In the genomic region with DNA sequence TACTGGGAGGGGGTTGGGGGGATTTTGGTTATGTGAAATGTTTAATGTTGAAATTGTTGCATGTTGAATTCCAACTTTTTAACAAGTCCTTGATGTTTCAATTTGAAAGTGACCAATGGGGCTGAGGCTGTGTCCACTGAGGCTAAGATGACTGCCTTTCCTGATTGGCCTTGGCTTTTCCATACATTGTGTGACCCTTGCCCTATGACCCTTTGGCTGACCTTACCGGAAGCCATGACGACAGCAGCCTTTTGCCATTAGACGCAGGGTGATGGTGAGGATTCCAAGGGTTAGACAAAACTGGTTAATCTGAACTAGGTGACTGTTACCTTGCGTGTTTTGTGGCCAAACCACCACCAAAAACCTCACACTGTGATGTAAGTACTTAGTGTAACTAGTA, we compare ENCODE assay signal across 8 mouse cellular contexts. TPM values are rescaled to one million over a fixed set of nuclear protein-coding genes. Genes with fewer than 3 reads are reported as not detected.
A peak's percentile ranks its signal among the peaks of the same experiment; 100 is the strongest.
DNase-seq lines count a peak whose midpoint lies in the region; ATAC-seq and TF ChIP-seq lines count a peak whose summit lies in the region.

No protein-coding gene starts in this region.

- H3K27me3 ChIP-seq in heart, embryonic 15.5 days: no peaks in the 10 kb centered on the region
- no peaks in the 10 kb centered on the region; the same call in 1 of the 2 replicates for H3K27me3 ChIP-seq in liver, embryonic 14.5 days (ENCODE audit: control insufficient read depth, insufficient read depth, low read length)

- no peak for ATAC-seq in heart, embryonic 15.5 days (replicated peaks; ENCODE audit: insufficient number of reproducible peaks, insufficient read depth, low FRiP score, low read depth)
- ATAC-seq in liver, embryonic 14.5 days (ENCODE audit: insufficient read depth): no peak

- peak overlapping the region; percentile 100 for H3K4me3 ChIP-seq in left cerebral cortex, adult 2 months
- peak overlapping the region; percentile 37 for H3K4me3 ChIP-seq in brown adipose tissue, adult 24 weeks (ENCODE audit: insufficient read depth, low read depth, low read length)
- H3K4me3 ChIP-seq in heart, embryonic 15.5 days: peak overlapping the region; percentile 100
- H3K4me3 ChIP-seq in liver, embryonic 14.5 days (ENCODE audit: insufficient read depth in 1 of 2, low read depth in 2 of 2, low read length in 2 of 2): peak overlapping the region; percentile 34 to 97

- peak overlapping the region; percentile 90 for H3K4me2 ChIP-seq in heart, embryonic 15.5 days
- H3K4me2 ChIP-seq in liver, embryonic 14.5 days (ENCODE audit: low read depth): peak overlapping the region; percentile 89

- intact Hi-C loops in left cerebral cortex, adult 2 months (cut with DNase I): no loop called here
- intact Hi-C loops in left cerebral cortex, postnatal 10 days (cut with DNase I): no loop called here
- intact Hi-C loops in left cerebral cortex, postnatal 4 days (cut with DNase I): loop anchor here (10.0 kb wide), 1 partner anchor 472 kb away; no protein-coding TSS in a partner anchor

- peak overlapping the region; percentile 100 for H3K9ac ChIP-seq in heart, embryonic 15.5 days
- H3K9ac ChIP-seq in liver, embryonic 14.5 days (replicated peaks): peak overlapping the region; percentile 100

- 51% methylated on average over 4 of the region's 4 CpGs for WGBS in heart, embryonic 15.5 days
- 45% methylated on average over 4 of the region's 4 CpGs for WGBS in liver, embryonic 14.5 days (ENCODE audit: insufficient replicate concordance)

- no peak for DNase-seq in left cerebral cortex, adult 2 months (ENCODE audit: extremely low spot score in 1 of 2, low spot score in 2 of 2)
- no peak for DNase-seq in left cerebral cortex, postnatal 10 days (ENCODE audit: extremely low spot score in 1 of 2, low spot score in 2 of 2)
- DNase-seq in liver, embryonic 14.5 days (ENCODE audit: low read depth in 3 of 3, low spot score in 3 of 3): no peak
- DNase-seq in frontal cortex, postnatal 10 days (ENCODE audit: low spot score in 2 of 2): no peak
- DNase-seq in left cerebral cortex, postnatal 4 days: no peak
- no peak for DNase-seq in adrenal gland, postnatal 25 days

- peaks cover 3% of the 10 kb centered on the region for H3K4me1 ChIP-seq in brown adipose tissue, adult 24 weeks (ENCODE audit: control insufficient read depth, insufficient read depth, insufficient read length, low read length)
- peaks cover 16% of the 10 kb centered on the region for H3K4me1 ChIP-seq in heart, embryonic 15.5 days (replicated peaks)
- H3K4me1 ChIP-seq in liver, embryonic 14.5 days (replicated peaks; ENCODE audit: control insufficient read depth in 2 of 2, insufficient read depth in 2 of 2, low read length in 1 of 2): peaks cover 4 to 25% of the 10 kb centered on the region in 2 experiments

- no peak overlapping the region for H3K27ac ChIP-seq in left cerebral cortex, adult 2 months
- H3K27ac ChIP-seq in brown adipose tissue, adult 24 weeks (replicated peaks; ENCODE audit: low read depth, low read length): no peak overlapping the region
- no peak overlapping the region for H3K27ac ChIP-seq in heart, embryonic 15.5 days
- H3K27ac ChIP-seq in liver, embryonic 14.5 days: no peak overlapping the region

- H3K36me3 ChIP-seq in heart, embryonic 15.5 days: peaks cover 48% of the 10 kb centered on the region
- peaks cover 48% of the 10 kb centered on the region for H3K36me3 ChIP-seq in liver, embryonic 14.5 days (replicated peaks; ENCODE audit: control insufficient read depth, insufficient read depth, low read depth)

- TF ChIP-seq CTCF in left cerebral cortex, adult 2 months (IDR thresholded peaks at IDR 0.05): no peak
- no peak for TF ChIP-seq CTCF in liver, embryonic 14.5 days (IDR thresholded peaks at IDR 0.05; ENCODE audit: low read depth)

- no peak for TF ChIP-seq EP300 in liver, embryonic 14.5 days (IDR thresholded peaks at IDR 0.05; ENCODE audit: low read depth)

- no peaks in the 10 kb centered on the region for H3K9me3 ChIP-seq in heart, embryonic 15.5 days (replicated peaks)
- H3K9me3 ChIP-seq in liver, embryonic 14.5 days (ENCODE audit: control insufficient read depth, low read length): no peaks in the 10 kb centered on the region

RNA-seq across cellular contexts. Expression of a gene that starts 1.4 kb away (rescaled TPM):
- 100 to 1,000 TPM in 1 of 2 experiments, 10 to 100 TPM in 1; 99.3 to 109 TPM for total RNA-seq in left cerebral cortex, adult 2 months (2021)
- 100 to 1,000 TPM; 118 to 119 TPM for total RNA-seq in left cerebral cortex, postnatal 10 days (2021)
- polyA plus RNA-seq in brown adipose tissue, adult 24 weeks (2012; ENCODE audit: insufficient read depth, insufficient read length, missing spikeins): 50.4 and 52.6 TPM in 2 replicates
- polyA plus RNA-seq in heart, embryonic 15.5 days (2015; fragmentation: Nextera tagmentation; extraction: Ambion mirVana): 105 and 121 TPM in 2 replicates
- polyA plus RNA-seq in liver, embryonic 14.5 days (2012; rRNA removed): 72.5 and 113 TPM in 2 replicates
- 80.4 and 94.3 TPM in 2 replicates for polyA plus RNA-seq in liver, embryonic 14.5 days (2014; fragmentation: Nextera tagmentation; extraction: Ambion mirVana)
- total RNA-seq in left cerebral cortex, postnatal 4 days (2021): 100 to 1,000 TPM; 154 to 158 TPM
- total RNA-seq in adrenal gland, postnatal 25 days (2021): 232 and 238 TPM in 2 replicates

RNA-seq across cellular contexts. Expression of a gene that starts 10.6 kb away (rescaled TPM):
- 10 to 100 TPM; 19.3 to 22.2 TPM for total RNA-seq in left cerebral cortex, adult 2 months (2021)
- 10 to 100 TPM; 29.6 to 35.0 TPM for total RNA-seq in left cerebral cortex, postnatal 10 days (2021)
- not detected in 2 replicates for polyA plus RNA-seq in brown adipose tissue, adult 24 weeks (2012; ENCODE audit: insufficient read depth, insufficient read length, missing spikeins)
- 0.09 TPM in 1 of 2 replicates, not detected in the other for polyA plus RNA-seq in heart, embryonic 15.5 days (2015; fragmentation: Nextera tagmentation; extraction: Ambion mirVana)
- 0.08 and 0.32 TPM in 2 replicates for polyA plus RNA-seq in liver, embryonic 14.5 days (2012; rRNA removed)
- polyA plus RNA-seq in liver, embryonic 14.5 days (2014; fragmentation: Nextera tagmentation; extraction: Ambion mirVana): 0.04 TPM in 1 of 2 replicates, not detected in the other
- total RNA-seq in left cerebral cortex, postnatal 4 days (2021): 10 to 100 TPM; 26.4 to 31.4 TPM
- total RNA-seq in adrenal gland, postnatal 25 days (2021): 0.24 TPM in 1 of 2 replicates, not detected in the other

RNA-seq across cellular contexts. Expression of a gene that starts 54.4 kb away (rescaled TPM):
- under 1 TPM; 0.26 to 0.66 TPM for total RNA-seq in left cerebral cortex, adult 2 months (2021)
- under 1 TPM; 0.39 to 0.41 TPM for total RNA-seq in left cerebral cortex, postnatal 10 days (2021)
- polyA plus RNA-seq in brown adipose tissue, adult 24 weeks (2012; ENCODE audit: insufficient read depth, insufficient read length, missing spikeins): not detected in 2 replicates
- not detected in 2 replicates for polyA plus RNA-seq in heart, embryonic 15.5 days (2015; fragmentation: Nextera tagmentation; extraction: Ambion mirVana)
- 1.9 and 2.1 TPM in 2 replicates for polyA plus RNA-seq in liver, embryonic 14.5 days (2012; rRNA removed)
- 3.6 and 4.0 TPM in 2 replicates for polyA plus RNA-seq in liver, embryonic 14.5 days (2014; fragmentation: Nextera tagmentation; extraction: Ambion mirVana)
- total RNA-seq in left cerebral cortex, postnatal 4 days (2021): not detected
- 1.6 and 1.8 TPM in 2 replicates for total RNA-seq in adrenal gland, postnatal 25 days (2021)

Comparison
In these comparisons a context has a peak if more than half of its experiments do, and no peak if none do; other contexts are left out.
1. H3K4me3 ChIP-seq: peak in every context shown above with its lines; median percentile 100 in left cerebral cortex, adult 2 months; 100 in heart, embryonic 15.5 days; 66 in liver, embryonic 14.5 days; 37 in brown adipose tissue, adult 24 weeks.
2. RNA of a gene that starts 10.6 kb away (total RNA-seq): 29.6 to 35.0 TPM in left cerebral cortex, postnatal 10 days, 26.4 to 31.4 TPM in left cerebral cortex, postnatal 4 days and 19.3 to 22.2 TPM in left cerebral cortex, adult 2 months; 0.24 TPM in adrenal gland, postnatal 25 days; every median in the first group is over 10 times any median in the second.